Mouse (Mus musculus) inflammation-experienced regulatory T-cells, adult 6 months (primary cell): ENCODE results near the gene Cyfip2. TPM values are rescaled to one million over a fixed set of nuclear protein-coding genes. Genes with fewer than 3 reads are reported as not detected.
A peak's percentile ranks its signal among the peaks of the same experiment; 100 is the strongest.

ENCODE experiments used
- ATAC-seq: one replicate; pipeline ENCODE4 v1.8.0; 2017
- polyA plus RNA-seq, 3 experiments: library from polyadenylated mRNA; unstranded; fragments of 100-300 nt; shearing (Covaris generic); gene quantifications; one replicate each; pipeline ENCODE4 v1.2.1; 2017

Cyfip2 gene
- polyA plus RNA-seq, 3 experiments from 2014 or later, result 64.0 to 82.6 (median 70.0) TPM

- peak; percentile 63 for ATAC-seq
These were observed 4.9 kb downstream of the Cyfip2 start for GRCm38 (mm10) chr11:46307768-46308167.

- ATAC-seq, result no peak
These were observed 5.9 kb downstream of the Cyfip2 start for GRCm38 (mm10) chr11:46306776-46307175.

- no peak for ATAC-seq
These were observed 6.7 kb downstream of the Cyfip2 start for GRCm38 (mm10) chr11:46305881-46306520.

GRCm38 (mm10) chr11:46304864-46305710, 7.6 kb downstream of the Cyfip2 start:
- ATAC-seq, result peak; percentile 37

GRCm38 (mm10) chr11:46304093-46304492, 8.6 kb downstream of the Cyfip2 start:
- no peak for ATAC-seq

- no peak for ATAC-seq
These were observed 10.2 kb downstream of the Cyfip2 start for GRCm38 (mm10) chr11:46302471-46302870.

- no peak for ATAC-seq
These were observed 10.9 kb downstream of the Cyfip2 start for GRCm38 (mm10) chr11:46301579-46302248.

GRCm38 (mm10) chr11:46299901-46300300, 12.8 kb downstream of the Cyfip2 start:
- ATAC-seq, result no peak

- ATAC-seq, result no peak
These were observed 13.5 kb downstream of the Cyfip2 start for GRCm38 (mm10) chr11:46298889-46299785.

- no peak for ATAC-seq
These were observed 18.3 kb downstream of the Cyfip2 start for GRCm38 (mm10) chr11:46294390-46294789.

GRCm38 (mm10) chr11:46293491-46293890, 19.2 kb downstream of the Cyfip2 start:
- ATAC-seq, result no peak

GRCm38 (mm10) chr11:46290988-46291405, 21.7 kb downstream of the Cyfip2 start:
- no peak for ATAC-seq

GRCm38 (mm10) chr11:46289561-46289960, 23.1 kb downstream of the Cyfip2 start:
- no peak for ATAC-seq

GRCm38 (mm10) chr11:46289022-46289421, 23.6 kb downstream of the Cyfip2 start:
- ATAC-seq, result no peak

- ATAC-seq, result no peak
These were observed 24.6 kb downstream of the Cyfip2 start for GRCm38 (mm10) chr11:46288091-46288490.

- no peak for ATAC-seq
These were observed 25.9 kb downstream of the Cyfip2 start for GRCm38 (mm10) chr11:46286803-46287202.

GRCm38 (mm10) chr11:46283800-46284199, 28.9 kb downstream of the Cyfip2 start:
- no peak for ATAC-seq

GRCm38 (mm10) chr11:46282612-46283011, 30.0 kb downstream of the Cyfip2 start:
- no peak for ATAC-seq

- no peak for ATAC-seq
These were observed 34.0 kb downstream of the Cyfip2 start for GRCm38 (mm10) chr11:46278709-46279108.

GRCm38 (mm10) chr11:46278140-46278539, 34.5 kb downstream of the Cyfip2 start:
- ATAC-seq, result no peak

GRCm38 (mm10) chr11:46276778-46277177, 35.9 kb downstream of the Cyfip2 start:
- ATAC-seq, result no peak

- no peak for ATAC-seq
These were observed 36.5 kb downstream of the Cyfip2 start for GRCm38 (mm10) chr11:46276168-46276567.
